Mouse (Mus musculus): Measurements from ENCODE around the gene Kcnk10.
A peak's percentile ranks its signal among the peaks of the same experiment; 100 is the strongest.

- TF ChIP-seq CTCF (conservative IDR thresholded peaks at IDR 0.05; ENCODE audit: low read length) (peak; percentile 81), POU5F1 (IDR thresholded peaks at IDR 0.05; ENCODE audit: borderline replicate concordance, low read length) (no peak)
These were observed 7.2 kb upstream of the Kcnk10 start for GRCm38 (mm10) chr12:98585302-98585701.
